Mouse (Mus musculus) MEL (cell line): Measurements from ENCODE around the gene Rgs6. TPM values are rescaled to one million over a fixed set of nuclear protein-coding genes. Genes with fewer than 3 reads are reported as not detected.

Source experiments
- DNase-seq: peaks from one replicate; pipeline ENCODE4 v3.0.0; 2011; ENCODE audit warnings: low read depth, low spot score
- H3K27ac ChIP-seq: 2 replicates; pipeline ENCODE4 v1.5.1; 2012; ENCODE audit warnings: low read depth, mild to moderate bottlenecking, control low read depth, low read length, moderate library complexity; ENCODE audit not compliant: control insufficient read depth
- H3K27me3 ChIP-seq, 2 experiments: fragments of 150-350 bp in 1 of 2; sonication (generic) in 1 of 2; 2 replicates each; pipeline ENCODE4 v1.6.1; 2012; ENCODE audit warnings: low read length in 2 of 2, mild to moderate bottlenecking in 2 of 2, improper control_type of control experiment in 1 of 2, moderate library complexity in 1 of 2; ENCODE audit not compliant: insufficient read depth in 2 of 2, control insufficient read depth in 1 of 2
- H3K36me3 ChIP-seq, 2 experiments: 2 replicates each; pipeline ENCODE4 v1.6.1; 2012 to 2014; ENCODE audit warnings: low read length in 2 of 2, improper control_type of control experiment in 1 of 2, inconsistent platforms in 1 of 2, mild to moderate bottlenecking in 1 of 2; ENCODE audit not compliant: insufficient read depth in 2 of 2, control insufficient read depth in 1 of 2
- H3K4me1 ChIP-seq, 2 experiments: fragments of 150-350 bp in 1 of 2; sonication (generic) in 1 of 2; 2 replicates each; pipeline ENCODE4 v1.6.1; 2012; ENCODE audit warnings: low read length in 2 of 2, improper control_type of control experiment in 1 of 2, mild to moderate bottlenecking in 1 of 2; ENCODE audit not compliant: insufficient read depth in 2 of 2, control insufficient read depth in 1 of 2
- H3K4me3 ChIP-seq, 2 experiments: fragments of 150-350 bp in 1 of 2; sonication (generic) in 1 of 2; 2 replicates each; pipeline ENCODE4 v1.5.1; 2012; ENCODE audit warnings: low read depth in 2 of 2, low read length in 2 of 2, mild to moderate bottlenecking in 2 of 2, moderate library complexity in 2 of 2, control low read depth in 1 of 2, improper control_type of control experiment in 1 of 2; ENCODE audit not compliant: control insufficient read depth in 1 of 2, insufficient read depth in 1 of 2
- H3K79me2 ChIP-seq: 2 replicates; pipeline ENCODE4 v1.6.1; 2012; ENCODE audit warnings: mild to moderate bottlenecking, low read length, moderate library complexity; ENCODE audit not compliant: control insufficient read depth, poor library complexity, insufficient read depth
- H3K9ac ChIP-seq: 2 replicates; pipeline ENCODE4 v1.6.1; 2012; ENCODE audit warnings: low read depth, mild to moderate bottlenecking, control low read depth, low read length, moderate library complexity; ENCODE audit not compliant: control insufficient read depth, poor library complexity, severe bottlenecking
- H3K9me3 ChIP-seq: fragments of 150-350 bp; sonication (generic); replicated peaks from 2 replicates; pipeline ENCODE4 v1.6.1; 2012; ENCODE audit warnings: mild to moderate bottlenecking, low read length, improper control_type of control experiment, moderate library complexity; ENCODE audit not compliant: insufficient read depth
- BHLHE40 ChIP-seq: IDR thresholded peaks from 2 replicates; pipeline ENCODE4 v1.6.1; 2012; ENCODE audit warnings: low read depth, mild to moderate bottlenecking, inconsistent platforms, low read length, improper control_type of control experiment, borderline replicate concordance
- CHD2 ChIP-seq: IDR thresholded peaks from 2 replicates; pipeline ENCODE4 v1.6.1; 2011; ENCODE audit warnings: low read length, improper control_type of control experiment
- E2F4 ChIP-seq: IDR thresholded peaks from 2 replicates; pipeline ENCODE4 v1.6.1; 2011; ENCODE audit warnings: low read depth, low read length, improper control_type of control experiment, borderline replicate concordance
- EP300 ChIP-seq, 2 experiments: IDR thresholded peaks; 2 replicates each; pipeline ENCODE4 v1.6.1; 2011; ENCODE audit warnings: improper control_type of control experiment in 2 of 2, low read length in 2 of 2, low read depth in 1 of 2, mild to moderate bottlenecking in 1 of 2
- ETS1 ChIP-seq: IDR thresholded peaks from 2 replicates; pipeline ENCODE4 v1.6.1; 2012; ENCODE audit warnings: low read depth, mild to moderate bottlenecking, inconsistent platforms, low read length, improper control_type of control experiment, moderate library complexity
- GABPA ChIP-seq: IDR thresholded peaks from 2 replicates; pipeline ENCODE4 v1.6.1; 2012; ENCODE audit warnings: low read depth, mild to moderate bottlenecking, inconsistent platforms, low read length, improper control_type of control experiment, moderate library complexity
- GATA1 ChIP-seq: IDR thresholded peaks from 2 replicates; pipeline ENCODE4 v1.6.1; 2011; ENCODE audit warnings: low read depth, low read length, improper control_type of control experiment
- HCFC1 ChIP-seq: IDR thresholded peaks from 2 replicates; pipeline ENCODE4 v1.6.1; 2012; ENCODE audit warnings: low read depth, mild to moderate bottlenecking, inconsistent platforms, low read length, improper control_type of control experiment, moderate library complexity
- JUND ChIP-seq: IDR thresholded peaks from 2 replicates; pipeline ENCODE4 v1.6.1; 2011; ENCODE audit warnings: low read depth, mild to moderate bottlenecking, improper control_type of control experiment, low read length
- MAFK ChIP-seq: IDR thresholded peaks from 2 replicates; pipeline ENCODE4 v1.6.1; 2011; ENCODE audit warnings: low read depth, mild to moderate bottlenecking, low read length, improper control_type of control experiment, borderline replicate concordance
- MAX ChIP-seq: IDR thresholded peaks from 2 replicates; pipeline ENCODE4 v1.6.1; 2011; ENCODE audit warnings: low read length, improper control_type of control experiment
- MEF2A ChIP-seq: IDR thresholded peaks from 2 replicates; pipeline ENCODE4 v1.6.1; 2014; ENCODE audit warnings: low read depth, mild to moderate bottlenecking, inconsistent platforms, low read length, improper control_type of control experiment; ENCODE audit not compliant: poor library complexity, insufficient replicate concordance, severe bottlenecking; ENCODE audit errors: extremely low read depth
- MXI1 ChIP-seq: IDR thresholded peaks from 2 replicates; pipeline ENCODE4 v1.6.1; 2011; ENCODE audit warnings: mild to moderate bottlenecking, low read depth, low read length, improper control_type of control experiment
- MYB ChIP-seq: IDR thresholded peaks from 2 replicates; pipeline ENCODE4 v1.6.1; 2011; ENCODE audit warnings: mild to moderate bottlenecking, low read depth, low read length, improper control_type of control experiment
- MYC ChIP-seq: IDR thresholded peaks from 2 replicates; pipeline ENCODE4 v1.6.1; 2011; ENCODE audit warnings: low read depth, mild to moderate bottlenecking, low read length, improper control_type of control experiment, moderate library complexity
- POLR2AphosphoS2 ChIP-seq: IDR thresholded peaks from 2 replicates; pipeline ENCODE4 v1.6.1; 2011; ENCODE audit warnings: low read length, improper control_type of control experiment
- RAD21 ChIP-seq: IDR thresholded peaks from 2 replicates; pipeline ENCODE4 v1.6.1; 2011; ENCODE audit warnings: mild to moderate bottlenecking, low read depth, low read length, improper control_type of control experiment
- RCOR1 ChIP-seq: IDR thresholded peaks from 2 replicates; pipeline ENCODE4 v1.6.1; 2012; ENCODE audit warnings: low read depth, mild to moderate bottlenecking, inconsistent platforms, low read length, improper control_type of control experiment
- SIN3A ChIP-seq: IDR thresholded peaks from 2 replicates; pipeline ENCODE4 v1.6.1; 2012; ENCODE audit warnings: low read length, improper control_type of control experiment, inconsistent platforms
- SMC3 ChIP-seq: IDR thresholded peaks from 2 replicates; pipeline ENCODE4 v1.6.1; 2011; ENCODE audit warnings: low read depth, low read length, improper control_type of control experiment
- TAL1 ChIP-seq: IDR thresholded peaks from 2 replicates; pipeline ENCODE4 v1.6.1; 2012; ENCODE audit warnings: mild to moderate bottlenecking, inconsistent platforms, low read length, moderate library complexity, mixed read lengths
- TCF12 ChIP-seq: IDR thresholded peaks from 2 replicates; pipeline ENCODE4 v1.6.1; 2014; ENCODE audit warnings: low read depth, mild to moderate bottlenecking, inconsistent platforms, low read length, improper control_type of control experiment, moderate library complexity
- USF2 ChIP-seq, 2 experiments: IDR thresholded peaks; 2 replicates each; pipeline ENCODE4 v1.6.1; 2011 to 2012; ENCODE audit warnings: improper control_type of control experiment in 2 of 2, low read length in 2 of 2, borderline replicate concordance in 1 of 2, inconsistent platforms in 1 of 2, low read depth in 1 of 2, mild to moderate bottlenecking in 1 of 2; ENCODE audit not compliant: insufficient read depth in 1 of 2
- ZC3H11A ChIP-seq: IDR thresholded peaks from 2 replicates; pipeline ENCODE4 v1.6.1; 2012; ENCODE audit warnings: low read depth, mild to moderate bottlenecking, inconsistent platforms, low read length, improper control_type of control experiment
- ZNF384 ChIP-seq: IDR thresholded peaks from 2 replicates; pipeline ENCODE4 v1.6.1; 2012; ENCODE audit warnings: low read depth, mild to moderate bottlenecking, inconsistent platforms, low read length, improper control_type of control experiment
- polyA plus RNA-seq, 2 experiments: library from polyadenylated mRNA; stranded (reverse) in 1 of 2; unstranded in 1 of 2; fragments of >175 nt in 1 of 2; fragments of >200 nt in 1 of 2; gene quantifications; 2 replicates each; pipeline versions ENCODE4 v1.2.1 to v1.2.4; 2012; ENCODE audit warnings: low replicate concordance in 2 of 2, low read depth in 1 of 2; ENCODE audit not compliant: insufficient read length in 2 of 2, insufficient read depth in 1 of 2, missing spikeins in 1 of 2
- total RNA-seq: library from RNA; depleted of rRNA; stranded (reverse); fragments of 300-350 nt; gene quantifications from 2 replicates; pipeline ENCODE4 v1.2.3, GENCODE M21; 2012

Rgs6 gene
- total and polyA plus RNA-seq, 3 experiments, result not detected

DNA sequence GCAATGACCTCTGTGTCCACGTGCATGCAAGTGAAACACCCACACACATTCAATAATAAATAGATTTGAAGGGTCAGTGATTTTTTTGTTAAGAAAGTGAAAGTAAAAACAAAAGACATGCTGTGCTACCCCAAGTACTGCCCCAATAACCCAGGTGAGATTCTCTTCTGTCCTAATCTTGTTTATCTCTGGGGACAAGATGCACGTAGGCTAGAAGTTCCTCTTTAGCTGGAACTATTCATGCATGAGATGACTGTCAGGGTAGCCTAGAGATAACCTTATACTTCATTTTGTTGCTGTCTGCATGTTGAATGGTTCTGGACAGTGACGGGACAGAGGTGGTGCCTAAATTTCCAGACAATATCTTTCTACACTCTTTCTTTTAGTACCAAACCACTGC lies 155.9 kb downstream of the Rgs6 start:
- Histone ChIP-seq H3K27ac (no peak overlapping the region), H3K4me3 (peak overlapping the region in 1 of 2 experiments; percentile 50; a peak in 2 of 4 replicates), H3K9ac (no peak overlapping the region), H3K36me3 (peaks cover 0 to 8% of the 10 kb centered on the region in 2 experiments; a peak in 2 of 4 replicates), H3K4me1 (peaks cover 10 to 17% of the 10 kb centered on the region in 2 experiments), H3K27me3 (no peaks in the 10 kb centered on the region), H3K9me3 (no peaks in the 10 kb centered on the region), H3K79me2 (no peaks in the 10 kb centered on the region)
- TF ChIP-seq E2F4, result no peak
- peak; percentile 86 for TF ChIP-seq TCF12
- TF ChIP-seq POLR2AphosphoS2, result no peak
- TF ChIP-seq GABPA, result no peak
- no peak; the same call in 1 of the 2 replicates for TF ChIP-seq MXI1
- no peak for TF ChIP-seq CHD2
- TF ChIP-seq JUND, result no peak
- no peak for TF ChIP-seq HCFC1
- peak; percentile 67; the same call in 1 of the 2 replicates for TF ChIP-seq MYC
- TF ChIP-seq TAL1, result peak; percentile 46; the same call in 1 of the 2 replicates
- no peak for TF ChIP-seq SMC3
- peak; percentile 92 for TF ChIP-seq ETS1
- no peak for TF ChIP-seq MYB
- no peak for TF ChIP-seq MAX
- 0 out of 2 replicates have a peak, but pooled peaks have one; percentile 6 for TF ChIP-seq ZC3H11A
- TF ChIP-seq ZNF384, result 0 out of 2 replicates have a peak, but pooled peaks have one; percentile 33
- peak; percentile 74 for TF ChIP-seq RCOR1
- 0 out of 2 replicates have a peak, but pooled peaks have one; percentile 22 for TF ChIP-seq BHLHE40
- TF ChIP-seq SIN3A, result peak; percentile 72
- no peak for TF ChIP-seq MAFK
- TF ChIP-seq USF2 (IDR thresholded peaks at IDR 0.05; ENCODE audit: borderline replicate concordance in 1 of 2, insufficient read depth in 1 of 2, low read depth in 1 of 2, low read length in 2 of 2), result no peak
- TF ChIP-seq EP300 (IDR thresholded peaks at IDR 0.05; ENCODE audit: low read depth in 1 of 2, low read length in 2 of 2), result peak; percentile 84 to 91
- peak; percentile 84 for TF ChIP-seq GATA1
- no peak for TF ChIP-seq MEF2A
- no peak for TF ChIP-seq RAD21
- peak; percentile 68 for DNase-seq
